13 mouse cellular contexts compared by ENCODE assay signal in the genomic region with DNA sequence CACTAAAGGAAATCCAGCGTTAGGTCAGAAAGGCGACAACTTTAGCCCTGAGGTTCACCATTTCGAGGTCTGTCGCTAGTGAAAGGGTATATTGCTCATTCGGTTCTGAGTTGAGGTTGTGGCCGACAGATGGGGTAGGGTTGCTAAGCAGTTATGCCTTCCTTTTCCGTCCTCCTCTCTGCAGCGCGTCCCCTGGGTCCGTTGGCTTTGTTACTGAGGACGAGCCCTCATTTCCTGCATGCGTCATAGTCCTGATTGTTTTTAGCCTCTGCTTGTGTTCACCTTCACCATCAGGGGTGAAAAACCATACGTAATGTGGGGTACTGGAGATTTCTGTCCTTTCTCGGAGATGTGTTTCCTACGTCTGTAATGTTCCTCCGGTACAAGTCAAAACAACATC. TPM values are rescaled to one million over a fixed set of nuclear protein-coding genes. Genes with fewer than 3 reads are reported as not detected.
A peak's percentile ranks its signal among the peaks of the same experiment; 100 is the strongest.
DNase-seq lines count a peak whose midpoint lies in the region; ATAC-seq lines count a peak whose summit lies in the region.
"Had no signal": no experiment of that assay in that cellular context is flagged by ENCODE, and none has a peak within 500 bp of the region (broad histone marks: within the 10 kb centered on the region; RNA-seq: fewer than 3 reads in every experiment).

No protein-coding gene starts in this region.

- 88% methylated on average over 16 of the region's 16 CpGs for WGBS in limb, embryonic 15.5 days
- 91% methylated on average over 16 of the region's 16 CpGs for WGBS in limb, embryonic 10.5 days
- WGBS in heart, embryonic 14.5 days: 72% methylated on average over 16 of the region's 16 CpGs
- 83% methylated on average over 16 of the region's 16 CpGs for WGBS in stomach, embryonic 15.5 days
- WGBS in forebrain, embryonic 13.5 days: 90% methylated on average over 16 of the region's 16 CpGs

- H3K9me3 ChIP-seq in limb, embryonic 15.5 days: no peaks in the 10 kb centered on the region
- no peaks in the 10 kb centered on the region for H3K9me3 ChIP-seq in limb, embryonic 10.5 days (replicated peaks)
- H3K9me3 ChIP-seq in heart, embryonic 14.5 days (ENCODE audit: control insufficient read depth, low read length): no peaks in the 10 kb centered on the region
- H3K9me3 ChIP-seq in stomach, embryonic 15.5 days: no peaks in the 10 kb centered on the region
- no peaks in the 10 kb centered on the region for H3K9me3 ChIP-seq in forebrain, embryonic 13.5 days (replicated peaks)
- H3K9me3 ChIP-seq: liver, embryonic 13.5 days; midbrain, embryonic 13.5 days had no signal

- no peak for ATAC-seq in limb, embryonic 15.5 days (ENCODE audit: insufficient number of reproducible peaks, low FRiP score, low TSS enrichment, low read depth)
- no peak for ATAC-seq in heart, embryonic 14.5 days (ENCODE audit: insufficient number of reproducible peaks, insufficient read depth, low FRiP score, low read depth)
- no peak for ATAC-seq in stomach, embryonic 15.5 days (ENCODE audit: insufficient read depth, low FRiP score, low read depth)
- no peak for ATAC-seq in forebrain, embryonic 13.5 days
- ATAC-seq: inflammation-experienced regulatory T-cells, adult 6 months; midbrain, embryonic 13.5 days had no signal

- H3K4me1 ChIP-seq in limb, embryonic 15.5 days: peaks cover 22% of the 10 kb centered on the region
- H3K4me1 ChIP-seq in limb, embryonic 10.5 days: peaks cover 27% of the 10 kb centered on the region
- H3K4me1 ChIP-seq in heart, embryonic 14.5 days (ENCODE audit: control insufficient read depth in 2 of 2, insufficient read depth in 2 of 2, low read length in 2 of 2): peaks cover 66 to 85% of the 10 kb centered on the region in 2 experiments
- H3K4me1 ChIP-seq in stomach, embryonic 15.5 days: peaks cover 31% of the 10 kb centered on the region; the same call in 1 of the 2 replicates
- H3K4me1 ChIP-seq in forebrain, embryonic 13.5 days: peaks cover 22% of the 10 kb centered on the region

- DNase-seq in heart, adult 18-20 months: peak; percentile 51 to 65
- DNase-seq in heart, postnatal 4 days: no peak
- no peak for DNase-seq in limb, embryonic 10.5 days (ENCODE audit: low spot score)
- DNase-seq in cerebellum, postnatal 10 days: no peak
- DNase-seq: adrenal gland, postnatal 10 days; gastrocnemius, postnatal 10 days; liver, embryonic 13.5 days had no signal

- no peak overlapping the region for H3K4me3 ChIP-seq in limb, embryonic 15.5 days
- H3K4me3 ChIP-seq in limb, embryonic 10.5 days: no peak overlapping the region
- H3K4me3 ChIP-seq in heart, embryonic 14.5 days (ENCODE audit: control insufficient read depth in 1 of 2, insufficient read depth in 1 of 2, low read depth in 1 of 2, low read length in 2 of 2): no peak overlapping the region
- no peak overlapping the region for H3K4me3 ChIP-seq in stomach, embryonic 15.5 days (replicated peaks)
- H3K4me3 ChIP-seq in forebrain, embryonic 13.5 days: no peak overlapping the region
- H3K4me3 ChIP-seq: liver, embryonic 13.5 days; midbrain, embryonic 13.5 days had no signal

- no peak overlapping the region for H3K4me2 ChIP-seq in limb, embryonic 15.5 days
- H3K4me2 ChIP-seq in heart, embryonic 14.5 days (ENCODE audit: low read length): peak overlapping the region; percentile 16
- H3K4me2 ChIP-seq in stomach, embryonic 15.5 days: no peak overlapping the region
- H3K4me2 ChIP-seq in forebrain, embryonic 13.5 days: no peak overlapping the region
- H3K4me2 ChIP-seq: liver, embryonic 13.5 days; midbrain, embryonic 13.5 days had no signal

- H3K9ac ChIP-seq in limb, embryonic 15.5 days: no peak overlapping the region
- H3K9ac ChIP-seq in heart, embryonic 14.5 days (ENCODE audit: low read length): 0 out of 2 replicates have a peak overlapping the region, but pooled peaks have one; percentile 38
- no peak overlapping the region for H3K9ac ChIP-seq in stomach, embryonic 15.5 days
- no peak overlapping the region for H3K9ac ChIP-seq in forebrain, embryonic 13.5 days
- H3K9ac ChIP-seq: liver, embryonic 13.5 days; midbrain, embryonic 13.5 days had no signal

- peaks cover 47% of the 10 kb centered on the region for H3K36me3 ChIP-seq in limb, embryonic 15.5 days
- H3K36me3 ChIP-seq in limb, embryonic 10.5 days: peaks cover 54% of the 10 kb centered on the region
- peaks cover 57% of the 10 kb centered on the region for H3K36me3 ChIP-seq in heart, embryonic 14.5 days (ENCODE audit: control insufficient read depth, insufficient read depth, low read length)
- peaks cover 23% of the 10 kb centered on the region; the same call in 1 of the 2 replicates for H3K36me3 ChIP-seq in stomach, embryonic 15.5 days
- peaks cover under 1% of the 10 kb centered on the region; the same call in 1 of the 2 replicates for H3K36me3 ChIP-seq in forebrain, embryonic 13.5 days (ENCODE audit: poor library complexity, severe bottlenecking)
- H3K36me3 ChIP-seq: midbrain, embryonic 13.5 days had no signal

- peak overlapping the region; percentile 59 for H3K27ac ChIP-seq in limb, embryonic 15.5 days
- no peak overlapping the region for H3K27ac ChIP-seq in limb, embryonic 10.5 days
- peak overlapping the region; percentile 18 to 63; a peak in 3 of 4 replicates for H3K27ac ChIP-seq in heart, embryonic 14.5 days (replicated peaks in 1 of 2; ENCODE audit: control insufficient read depth in 1 of 2, insufficient read depth in 1 of 2, low read depth in 2 of 2, low read length in 2 of 2)
- H3K27ac ChIP-seq in stomach, embryonic 15.5 days: peak overlapping the region; percentile 54
- no peak overlapping the region for H3K27ac ChIP-seq in forebrain, embryonic 13.5 days
- H3K27ac ChIP-seq: liver, embryonic 13.5 days had no signal

- H3K27me3 ChIP-seq in limb, embryonic 15.5 days: no peaks in the 10 kb centered on the region
- H3K27me3 ChIP-seq in limb, embryonic 10.5 days (ENCODE audit: low read depth, poor library complexity, severe bottlenecking): no peaks in the 10 kb centered on the region
- H3K27me3 ChIP-seq in heart, embryonic 14.5 days (ENCODE audit: control insufficient read depth, insufficient read depth, low read length): no peaks in the 10 kb centered on the region
- no peaks in the 10 kb centered on the region for H3K27me3 ChIP-seq in stomach, embryonic 15.5 days (replicated peaks)
- H3K27me3 ChIP-seq in forebrain, embryonic 13.5 days: no peaks in the 10 kb centered on the region
- H3K27me3 ChIP-seq: liver, embryonic 13.5 days; midbrain, embryonic 13.5 days had no signal

RNA-seq across cellular contexts. Expression of gene Bag3, which starts 17.3 kb away (rescaled TPM):
- total RNA-seq in heart, adult 18-20 months (2021): 100 to 1,000 TPM; 298 to 330 TPM
- total RNA-seq in heart, postnatal 4 days (2021): 100 to 1,000 TPM; 111 TPM
- 21.8 and 23.0 TPM in 2 replicates for polyA plus RNA-seq in limb, embryonic 15.5 days (2015; fragmentation: Nextera tagmentation; extraction: Ambion mirVana)
- polyA plus RNA-seq in limb, embryonic 10.5 days (2016; fragmentation: Nextera tagmentation; extraction: Ambion mirVana): 9.3 TPM in 2 replicates
- 24.5 and 26.9 TPM in 2 replicates for polyA plus RNA-seq in heart, embryonic 14.5 days (2014; fragmentation: Nextera tagmentation; extraction: Ambion mirVana)
- 13.4 and 14.7 TPM in 2 replicates for polyA plus RNA-seq in stomach, embryonic 15.5 days (2015; fragmentation: Nextera tagmentation; extraction: Ambion mirVana)
- polyA plus RNA-seq in forebrain, embryonic 13.5 days (2015; fragmentation: Nextera tagmentation; extraction: Ambion mirVana): 1.9 and 2.1 TPM in 2 replicates

Comparison
In these comparisons a context has a peak if more than half of its experiments do, and no peak if none do; other contexts are left out.
1. DNase-seq: peak in heart, adult 18-20 months (2 of 2); none in heart, postnatal 4 days (single experiment), limb, embryonic 10.5 days (single experiment) and cerebellum, postnatal 10 days (0 of 2).
2. H3K27ac ChIP-seq: peak in limb, embryonic 15.5 days (single experiment), heart, embryonic 14.5 days (2 of 2) and stomach, embryonic 15.5 days (single experiment); none in limb, embryonic 10.5 days (single experiment) and forebrain, embryonic 13.5 days (single experiment).